Mouse (Mus musculus): ENCODE measurements at regions not wholly inside any gene's neighbourhood (a gene's known extent, or its start where the extent isn't known, plus 50 kb on each side); places are given as distances from the start of the nearest gene placed in this dataset.

- no peak for DNase-seq (ENCODE audit: low spot score in 2 of 2)
These were observed 192.4 kb upstream of the Tenm3 start for GRCm38 (mm10) chr8:49035970-49036700.

GRCm38 (mm10) chr8:49035519-49035918 lies 191.8 kb upstream of the Tenm3 start:
- DNase-seq (ENCODE audit: low spot score in 2 of 2): peak; percentile 30 to 31

GRCm38 (mm10) chr8:49030255-49030654 lies 186.5 kb upstream of the Tenm3 start:
- DNase-seq (ENCODE audit: low spot score in 2 of 2): no peak

GRCm38 (mm10) chr8:49017741-49018140 lies 174.0 kb upstream of the Tenm3 start:
- DNase-seq (ENCODE audit: low spot score in 2 of 2): no peak

GRCm38 (mm10) chr8:49015701-49016100 lies 171.9 kb upstream of the Tenm3 start:
- no peak for DNase-seq (ENCODE audit: low spot score in 2 of 2)

- no peak for DNase-seq (ENCODE audit: low spot score in 2 of 2)
These were observed 171.4 kb upstream of the Tenm3 start for GRCm38 (mm10) chr8:49015200-49015599.

GRCm38 (mm10) chr8:49006236-49006965 lies 162.7 kb upstream of the Tenm3 start:
- DNase-seq (ENCODE audit: low spot score in 2 of 2): no peak

- DNase-seq (ENCODE audit: low spot score in 2 of 2): no peak
These were observed 137.9 kb upstream of the Tenm3 start for GRCm38 (mm10) chr8:48981667-48982066.

GRCm38 (mm10) chr8:48980755-48981154 lies 137.0 kb upstream of the Tenm3 start:
- no peak for DNase-seq (ENCODE audit: low spot score in 2 of 2)

- no peak for DNase-seq (ENCODE audit: low spot score in 2 of 2)
These were observed 126.9 kb upstream of the Tenm3 start for GRCm38 (mm10) chr8:48970655-48971054.

GRCm38 (mm10) chr8:48964929-48965328 lies 121.2 kb upstream of the Tenm3 start:
- DNase-seq (ENCODE audit: low spot score in 2 of 2): no peak

GRCm38 (mm10) chr8:48957614-48958013 lies 113.9 kb upstream of the Tenm3 start:
- no peak for DNase-seq (ENCODE audit: low spot score in 2 of 2)

- no peak for DNase-seq (ENCODE audit: low spot score in 2 of 2)
These were observed 107.7 kb upstream of the Tenm3 start for GRCm38 (mm10) chr8:48951412-48951811.

- DNase-seq (ENCODE audit: low spot score in 2 of 2): no peak
These were observed 100.4 kb upstream of the Tenm3 start for GRCm38 (mm10) chr8:48944177-48944576.

- DNase-seq (ENCODE audit: low spot score in 2 of 2): no peak
These were observed 93.4 kb upstream of the Tenm3 start for GRCm38 (mm10) chr8:48937144-48937543.

- no peak for DNase-seq (ENCODE audit: low spot score in 2 of 2)
These were observed 83.4 kb upstream of the Tenm3 start for GRCm38 (mm10) chr8:48927135-48927534.

GRCm38 (mm10) chr8:48915275-48915674 lies 71.5 kb upstream of the Tenm3 start:
- no peak for DNase-seq (ENCODE audit: low spot score in 2 of 2)

- no peak for DNase-seq (ENCODE audit: low spot score in 2 of 2)
These were observed 69.1 kb upstream of the Tenm3 start for GRCm38 (mm10) chr8:48912842-48913241.

GRCm38 (mm10) chr8:48901668-48902406 lies 58.1 kb upstream of the Tenm3 start:
- no peak for DNase-seq (ENCODE audit: low spot score in 2 of 2)

- DNase-seq (ENCODE audit: low spot score in 2 of 2): no peak
These were observed 52.9 kb upstream of the Tenm3 start for GRCm38 (mm10) chr8:48896687-48897086.

- no peak for DNase-seq (ENCODE audit: low spot score in 2 of 2)
These were observed 52.5 kb upstream of the Tenm3 start for GRCm38 (mm10) chr8:48896251-48896650.

- no peak for DNase-seq (ENCODE audit: low spot score in 2 of 2)
These were observed 51.8 kb upstream of the Tenm3 start for GRCm38 (mm10) chr8:48895586-48895985.

Measured in left cerebral cortex, adult 18-20 months (tissue).